Mouse (Mus musculus) cerebral cortex, adult 2 months (tissue): ENCODE measurements around the gene Il1r1.

Experiments
- WGBS: fragments of 180-500 bp; shearing (Covaris S2); methylation state at CpG from one replicate; pipeline ENCODE4 v1.1.7; 2018; 5-methylcytosine and 5-hydroxymethylcytosine counted together

Il1r1 gene

DNA sequence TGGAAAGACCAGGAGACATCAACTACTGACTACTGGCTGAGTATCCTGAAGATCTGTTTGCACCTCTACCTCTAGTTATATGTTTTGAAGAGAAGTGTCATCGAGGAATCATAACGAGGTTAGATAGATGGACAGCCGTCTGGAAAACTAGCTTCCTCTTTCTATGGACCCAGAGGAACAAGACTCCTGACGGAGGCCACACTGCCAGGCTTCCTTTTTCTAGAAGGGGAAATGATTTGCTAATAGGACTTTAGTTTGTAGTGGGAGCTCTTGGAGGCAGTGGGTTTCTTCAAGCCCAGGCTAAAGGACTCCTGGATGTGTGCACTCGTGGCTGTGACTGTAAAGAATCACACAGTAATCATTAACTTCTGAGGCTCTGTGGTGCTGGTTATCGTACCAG, 96.9 kb downstream of the Il1r1 start:
- WGBS: 87% methylated on average over 6 of the region's 6 CpGs

- WGBS: 81% methylated on average over 3 of the region's 3 CpGs
Observed at GRCm38 (mm10) chr1:40322543-40322942, 97.7 kb downstream of the Il1r1 start.

DNA sequence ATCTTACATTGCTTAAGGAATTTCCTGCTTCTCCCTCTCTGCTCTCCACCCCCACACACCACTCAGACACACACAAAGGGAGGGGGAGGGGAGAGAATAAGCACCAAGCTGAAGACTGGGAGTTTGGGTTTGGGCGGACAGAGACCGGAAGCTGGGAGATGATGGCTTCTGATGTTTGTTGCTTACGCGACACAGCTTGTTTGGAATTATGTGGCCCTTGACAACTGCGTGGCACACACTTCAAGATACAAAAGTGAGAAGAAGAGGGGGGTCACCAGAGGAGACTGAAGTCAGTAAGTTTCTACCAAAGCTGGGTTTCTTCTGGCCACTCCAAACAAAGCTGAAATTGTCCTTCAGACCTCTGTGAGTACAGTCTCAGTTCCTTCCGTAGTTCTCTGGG, 99.6 kb downstream of the Il1r1 start, which contains the start of gene Il1rl2:
TSS of gene Il1rl2 (plus strand) at position 154 of the 400 bp plus-strand sequence.
- WGBS: 24% methylated on average over 6 of the region's 6 CpGs

GRCm38 (mm10) chr1:40324955-40325702, 100.2 kb downstream of the Il1r1 start:
- 7% methylated on average over 22 of the region's 22 CpGs for WGBS

DNA sequence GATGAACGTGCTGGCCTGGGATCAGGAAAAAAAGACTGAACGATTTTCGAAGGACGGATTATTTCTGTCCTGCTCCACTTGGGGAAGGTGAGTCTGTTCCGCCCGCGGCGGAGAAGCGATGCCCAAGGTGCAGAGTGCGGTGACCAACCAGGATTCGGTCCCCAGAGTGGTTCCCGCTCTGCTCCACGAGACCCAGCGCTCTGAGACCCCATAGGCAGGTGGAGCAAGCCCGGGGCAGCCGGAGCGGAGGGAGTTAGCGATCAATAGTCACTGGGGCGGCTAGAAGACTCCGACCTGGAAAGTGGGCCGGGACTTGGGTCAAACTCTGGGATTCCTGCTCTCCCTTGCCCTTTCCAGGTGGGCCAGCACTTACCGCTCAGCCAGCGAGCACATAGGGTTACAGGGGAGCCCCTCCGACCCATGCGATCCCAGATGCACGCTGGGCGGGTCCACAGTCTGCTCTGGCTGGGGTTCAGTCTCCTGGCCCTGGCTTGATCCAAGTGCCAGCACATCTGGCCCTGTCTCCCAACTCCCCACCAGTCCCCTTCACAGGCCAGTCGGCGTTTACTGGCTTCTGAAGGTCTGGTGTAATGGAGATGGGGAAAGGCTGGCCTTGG, 100.9 kb downstream of the Il1r1 start:
- 22% methylated on average over 29 of the region's 29 CpGs for WGBS

GRCm38 (mm10) chr1:40327604-40328003, 102.7 kb downstream of the Il1r1 start:
- WGBS: 91% methylated on average over 3 of the region's 3 CpGs

GRCm38 (mm10) chr1:40329526-40329925, 104.6 kb downstream of the Il1r1 start:
- WGBS: 100% methylated on average over 1 of the region's 1 CpGs

DNA sequence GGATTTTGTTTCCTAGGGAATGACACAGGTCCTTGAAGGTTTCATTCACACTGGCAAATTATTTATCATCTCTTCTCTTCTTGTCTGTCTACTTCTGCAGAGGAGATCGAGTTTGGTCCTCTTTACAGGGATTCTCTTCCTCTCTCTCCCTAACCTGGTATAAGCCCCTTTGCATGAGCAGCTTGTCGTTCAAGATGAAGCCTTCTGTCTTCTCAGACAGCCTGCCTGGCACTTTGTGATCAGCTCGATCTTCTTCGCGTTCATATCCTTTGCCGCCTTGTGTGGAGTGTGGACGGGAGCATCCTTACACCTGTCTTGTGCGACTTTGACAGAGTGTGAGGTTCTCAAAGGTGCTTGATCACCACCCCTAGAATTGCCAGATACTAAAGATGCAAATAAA, 105.3 kb downstream of the Il1r1 start:
- 91% methylated on average over 8 of the region's 8 CpGs for WGBS

DNA sequence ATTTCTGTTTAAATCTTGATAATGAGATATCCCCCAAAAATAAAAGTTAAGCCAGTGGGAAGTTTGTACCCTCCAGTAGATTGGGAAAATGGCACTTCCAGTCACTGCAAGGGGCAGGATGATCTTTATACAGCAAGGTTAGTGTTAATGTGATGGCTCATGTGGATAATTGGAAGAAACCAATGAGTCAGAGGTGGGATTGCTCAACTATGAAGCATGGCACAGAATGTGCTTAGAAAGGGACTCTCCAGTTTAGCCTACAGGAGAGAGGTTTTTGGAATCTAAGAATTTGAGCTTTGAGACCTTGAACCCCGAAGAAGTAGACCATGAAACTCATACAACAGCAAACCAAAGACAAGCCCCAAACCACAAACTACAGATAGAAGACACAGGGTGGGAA, 114.5 kb downstream of the Il1r1 start:
- WGBS: 90% methylated on average over 1 of the region's 1 CpGs

DNA sequence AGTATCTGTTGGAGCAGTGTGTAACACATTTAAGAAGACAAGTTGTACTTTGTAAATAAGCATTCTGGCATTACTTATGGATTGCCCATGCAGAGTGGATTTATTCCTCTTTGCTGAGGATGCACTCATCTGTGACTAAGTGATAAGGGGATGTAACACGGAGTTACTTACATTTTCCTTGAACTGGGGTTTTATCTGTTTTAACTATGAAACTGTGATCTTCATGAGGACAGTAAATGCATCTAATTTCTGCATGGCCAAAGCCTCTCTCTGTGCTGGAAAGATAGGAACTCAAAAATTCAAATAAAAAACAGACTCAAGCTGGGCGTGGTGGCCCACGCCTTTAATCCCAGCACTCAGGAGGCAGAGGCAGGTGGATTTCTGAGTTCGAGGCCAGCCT, 115.2 kb downstream of the Il1r1 start:
- WGBS: 90% methylated on average over 4 of the region's 4 CpGs

- WGBS: 85% methylated on average over 4 of the region's 4 CpGs
Observed at GRCm38 (mm10) chr1:40352158-40352903, 127.5 kb downstream of the Il1r1 start.

GRCm38 (mm10) chr1:40352904-40353286, 128.0 kb downstream of the Il1r1 start:
- 71% methylated on average over 2 of the region's 2 CpGs for WGBS

DNA sequence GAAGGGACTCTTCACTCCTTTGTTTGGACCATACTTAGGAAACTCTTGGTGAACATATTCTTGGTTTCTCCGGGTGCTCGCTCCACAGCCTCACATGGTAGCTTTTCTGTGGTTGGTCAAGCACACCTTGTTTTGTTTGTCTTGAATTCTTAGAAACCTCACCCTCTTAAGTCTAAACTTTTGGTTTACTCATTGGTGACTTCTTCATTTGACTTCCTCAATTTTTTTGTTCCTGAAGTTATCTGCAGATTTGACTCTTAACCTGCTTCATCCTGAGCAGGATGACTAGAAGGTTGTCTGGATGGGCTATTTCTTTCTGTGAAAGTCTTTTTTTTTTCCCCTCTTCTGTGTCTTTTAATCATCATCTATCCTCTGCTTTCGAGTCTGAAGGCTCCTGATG, 129.8 kb downstream of the Il1r1 start:
- WGBS: 90% methylated on average over 3 of the region's 3 CpGs

DNA sequence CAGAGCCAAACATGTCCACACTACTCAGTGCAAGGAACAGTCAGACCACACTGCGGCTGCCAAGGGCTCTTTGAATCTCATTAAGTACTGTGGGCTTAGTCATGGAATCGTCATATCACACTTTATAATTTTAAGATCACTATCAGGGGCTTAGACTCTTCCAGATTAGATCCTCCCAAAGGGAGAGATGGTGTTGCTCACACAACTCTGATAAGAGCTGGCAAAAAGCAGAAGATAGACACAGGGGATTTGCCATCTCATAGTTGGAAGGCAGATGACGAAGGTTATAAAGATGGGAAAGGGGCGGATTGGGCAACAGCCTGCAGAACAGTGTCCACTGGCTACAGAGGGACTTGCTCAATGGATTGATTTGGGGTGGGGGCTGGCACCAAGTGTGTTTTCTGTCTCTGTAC, 130.6 kb downstream of the Il1r1 start:
- WGBS: 81% methylated on average over 4 of the region's 4 CpGs

DNA sequence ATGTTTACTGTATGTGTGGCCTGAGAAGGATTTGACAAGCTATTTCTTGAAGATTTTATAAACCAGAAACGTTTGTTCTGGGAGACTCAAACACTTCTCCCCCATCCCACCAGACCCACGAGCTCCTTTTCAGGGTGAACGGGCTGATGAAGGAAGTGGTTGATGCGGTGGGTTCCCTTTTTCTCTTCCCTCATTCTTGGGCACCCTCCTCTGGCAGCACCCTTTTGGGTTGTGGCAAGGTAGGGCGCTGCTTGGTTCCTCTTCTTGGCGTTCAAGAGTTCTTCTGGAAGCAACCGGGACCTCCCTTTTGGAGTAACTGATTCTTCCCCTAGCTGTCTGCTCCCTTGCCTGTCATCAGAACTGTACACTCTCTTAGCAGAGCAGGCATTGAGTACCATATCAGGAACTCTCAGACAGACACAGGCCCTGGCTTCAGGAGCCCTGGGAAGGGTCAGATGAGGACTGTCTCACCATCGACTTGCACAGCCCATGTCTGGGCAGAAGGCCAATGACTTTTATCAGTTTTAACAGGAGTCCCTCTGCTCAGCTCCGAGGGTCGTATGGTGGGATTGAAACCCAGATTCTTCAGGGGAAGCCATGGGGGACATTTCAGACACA, 131.1 kb downstream of the Il1r1 start:
- WGBS: 79% methylated on average over 10 of the region's 10 CpGs

GRCm38 (mm10) chr1:40357921-40358320, 133.0 kb downstream of the Il1r1 start:
- 66% methylated on average over 2 of the region's 2 CpGs for WGBS

GRCm38 (mm10) chr1:40358351-40358750, 133.5 kb downstream of the Il1r1 start:
- 83% methylated on average over 2 of the region's 2 CpGs for WGBS

DNA sequence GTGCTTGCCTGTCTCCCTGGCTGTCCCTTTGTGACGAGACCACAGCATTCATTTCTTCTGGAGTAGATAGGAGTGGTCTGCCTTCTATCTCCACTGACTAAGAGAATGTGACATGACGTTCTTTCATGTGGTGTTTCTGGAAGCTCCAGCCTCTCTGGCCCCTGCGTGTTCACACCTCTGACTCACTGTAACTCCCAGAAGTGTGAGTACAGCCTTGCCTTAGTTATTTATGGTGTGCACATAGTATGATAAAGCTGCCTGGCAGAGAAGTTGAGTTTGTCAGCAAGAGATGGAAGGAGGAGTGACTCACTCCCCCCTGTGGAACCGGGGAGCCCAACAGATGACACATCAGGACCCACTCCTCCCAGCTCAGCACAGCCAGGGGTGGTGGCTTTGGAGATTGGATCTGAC, 133.9 kb downstream of the Il1r1 start:
- WGBS: 56% methylated on average over 4 of the region's 4 CpGs

- WGBS: 75% methylated on average over 2 of the region's 2 CpGs
Observed at GRCm38 (mm10) chr1:40359731-40360130, 134.9 kb downstream of the Il1r1 start.

DNA sequence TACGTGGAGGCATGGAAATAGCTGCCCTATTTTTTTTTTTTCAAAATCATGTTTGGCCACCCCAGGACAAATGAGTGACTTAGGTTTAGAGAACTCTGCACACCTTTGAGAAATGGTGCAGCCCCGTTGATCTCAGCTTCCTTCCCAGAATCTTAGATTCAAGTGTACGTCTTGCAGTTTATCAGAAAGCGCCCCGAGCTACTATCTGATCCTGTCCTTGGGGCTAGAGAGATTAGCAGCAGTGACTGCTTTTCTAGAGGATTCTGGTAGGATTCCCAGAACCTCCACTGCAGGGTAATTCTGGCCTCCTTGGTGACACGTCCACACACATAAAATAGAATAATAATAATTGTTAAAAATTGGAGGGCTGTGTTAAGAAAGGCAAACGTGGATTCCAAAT, 136.1 kb downstream of the Il1r1 start:
- 59% methylated on average over 7 of the region's 7 CpGs for WGBS

- WGBS: 38% methylated on average over 1 of the region's 1 CpGs
Observed at GRCm38 (mm10) chr1:40361596-40361995, 136.7 kb downstream of the Il1r1 start.

DNA sequence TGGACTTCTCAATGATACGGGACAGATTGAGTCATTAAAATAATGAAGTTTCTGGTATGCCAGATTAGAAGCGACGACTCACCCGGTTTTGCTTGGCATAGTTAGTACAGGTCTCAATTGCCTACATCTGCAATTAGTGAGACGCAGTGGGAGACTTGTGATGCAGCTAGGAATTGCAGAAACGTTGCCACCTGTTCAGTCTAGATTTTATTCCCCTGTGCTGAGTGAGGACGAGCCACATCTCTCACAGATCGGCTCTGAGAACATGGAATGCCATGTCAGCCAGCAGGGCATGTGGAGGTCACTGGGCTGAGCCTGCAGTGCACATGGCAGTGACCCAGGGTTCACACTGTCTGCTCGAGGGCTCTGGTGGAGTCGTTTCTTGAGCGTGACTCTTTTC, 137.9 kb downstream of the Il1r1 start:
- WGBS: 66% methylated on average over 11 of the region's 11 CpGs
